Mouse (Mus musculus) forebrain, embryonic 15.5 days (tissue): ENCODE measurements around the gene Zbtb48. TPM values are rescaled to one million over a fixed set of nuclear protein-coding genes. Genes with fewer than 3 reads are reported as not detected.

Source experiments
- ATAC-seq: fragments of 200-750 bp; cut with Nextera tagmentation; replicated peaks from 2 replicates; pipeline ENCODE4 v1.8.0; 2017; ENCODE audit warnings: mild to moderate bottlenecking, moderate TSS enrichment, moderate library complexity
- H3K27ac ChIP-seq: fragments of 300-500 bp; sonication (generic); replicated peaks from 2 replicates; pipeline ENCODE4 v1.5.1; 2015; ENCODE audit warnings: mild to moderate bottlenecking, inconsistent platforms
- H3K27me3 ChIP-seq: fragments of 300-500 bp; sonication (generic); 2 replicates; pipeline ENCODE4 v1.6.1; 2015; ENCODE audit warnings: inconsistent platforms
- H3K36me3 ChIP-seq: fragments of 300-500 bp; sonication (generic); 2 replicates; pipeline ENCODE4 v1.6.1; 2015; ENCODE audit warnings: mild to moderate bottlenecking, inconsistent platforms
- H3K4me1 ChIP-seq: fragments of 300-500 bp; sonication (generic); 2 replicates; pipeline ENCODE4 v1.6.1; 2015; ENCODE audit warnings: inconsistent platforms
- H3K4me2 ChIP-seq: fragments of 300-500 bp; sonication (generic); replicated peaks from 2 replicates; pipeline ENCODE4 v1.6.1; 2015; ENCODE audit warnings: mild to moderate bottlenecking, inconsistent platforms
- H3K4me3 ChIP-seq: fragments of 300-500 bp; sonication (generic); 2 replicates; pipeline ENCODE4 v1.5.1; 2015; ENCODE audit warnings: mild to moderate bottlenecking, inconsistent platforms
- H3K9ac ChIP-seq: fragments of 300-500 bp; sonication (generic); replicated peaks from 2 replicates; pipeline ENCODE4 v1.6.1; 2015; ENCODE audit warnings: mild to moderate bottlenecking, inconsistent platforms
- H3K9me3 ChIP-seq: fragments of 300-500 bp; sonication (generic); 2 replicates; pipeline ENCODE4 v1.6.1; 2016; ENCODE audit warnings: inconsistent platforms
- WGBS: fragments of 180-500 bp; shearing (Covaris S2); methylation state at CpG from one replicate; pipeline ENCODE4 v1.1.7; 2015; ENCODE audit warnings: mixed read lengths; 5-methylcytosine and 5-hydroxymethylcytosine counted together
- polyA plus RNA-seq: library from polyadenylated mRNA; unstranded; fragments of >200 nt; fragmentation: Nextera tagmentation; extraction: Ambion mirVana; gene quantifications from 2 replicates; pipeline ENCODE4 v1.2.1, GENCODE M21; 2015

The Zbtb48 gene
- 18.0 and 21.5 TPM in 2 replicates for polyA plus RNA-seq

- Histone ChIP-seq H3K27ac (peak within 1 kb of the TSS; percentile 68), H3K27me3 (no peaks in the 10 kb centered on the region), H3K4me2 (peak within 1 kb of the TSS; percentile 98), H3K36me3 (peaks cover 10% of the 10 kb centered on the region; the same call in 1 of the 2 replicates), H3K4me1 (peaks cover 52% of the 10 kb centered on the region), H3K4me3 (peak within 1 kb of the TSS; percentile 91), H3K9me3 (no peaks in the 10 kb centered on the region), H3K9ac (peak within 1 kb of the TSS; percentile 81)
- ATAC-seq = peak; percentile 99
- under 1% methylated on average over 35 of the region's 35 CpGs for WGBS
Measured at GRCm38 (mm10) chr4:152027524-152027923, at the start of gene Zbtb48. Gene Zbtb48, minus strand, starts transcription at chr4:152027671.

DNA sequence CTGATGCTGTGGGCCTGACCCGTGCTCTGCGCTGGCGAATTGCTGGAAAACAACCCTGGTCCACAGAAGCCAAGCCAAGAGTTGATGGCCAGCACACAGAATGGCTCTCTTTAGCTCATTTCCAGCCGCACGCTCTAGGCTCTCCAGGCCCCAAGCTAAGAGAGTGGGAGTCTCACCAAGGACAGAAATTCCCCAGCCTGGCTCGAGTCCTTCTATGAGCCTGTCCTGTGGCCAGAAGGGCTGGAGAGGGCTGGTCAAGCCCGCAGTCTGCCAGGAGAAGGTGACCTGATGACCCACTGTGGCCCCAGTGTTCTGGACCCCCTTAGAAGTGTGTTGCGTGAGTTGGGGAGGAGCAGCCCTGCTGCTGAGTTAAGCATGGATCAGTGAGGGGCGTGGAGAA, 49.7 kb upstream of the Zbtb48 start:
- no peak overlapping the region for H3K27ac ChIP-seq
- 88% methylated on average over 9 of the region's 9 CpGs for WGBS
- H3K9me3 ChIP-seq = no peaks in the 10 kb centered on the region
- no peak overlapping the region for H3K4me2 ChIP-seq
- H3K27me3 ChIP-seq = no peaks in the 10 kb centered on the region
- H3K4me3 ChIP-seq = no peak overlapping the region
- H3K9ac ChIP-seq = no peak overlapping the region
- ATAC-seq = no peak
- H3K36me3 ChIP-seq = no peaks in the 10 kb centered on the region
- peaks cover 7% of the 10 kb centered on the region; the same call in 1 of the 2 replicates for H3K4me1 ChIP-seq

DNA sequence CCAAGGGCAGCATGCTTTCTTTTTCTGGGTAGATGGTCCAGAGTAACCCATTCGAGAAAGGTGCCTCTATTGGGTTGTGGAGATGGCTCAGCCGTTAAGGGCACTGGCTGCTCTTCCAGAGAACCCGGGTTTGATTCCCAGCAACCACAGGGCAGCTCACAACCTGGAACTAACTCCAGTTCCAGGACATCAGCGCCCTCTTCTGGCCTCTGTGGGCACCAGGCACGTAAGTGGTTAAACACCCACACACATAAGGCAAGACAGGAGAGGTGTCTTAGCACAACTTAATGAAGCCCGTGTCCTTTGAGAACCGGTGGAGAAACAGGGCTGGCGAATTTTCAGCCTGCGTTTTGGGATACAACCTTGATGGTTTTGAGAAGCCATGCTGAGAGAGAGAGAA, 47.1 kb upstream of the Zbtb48 start:
- no peak for ATAC-seq
- Histone ChIP-seq H3K4me1 (peaks cover 7% of the 10 kb centered on the region; the same call in 1 of the 2 replicates), H3K36me3 (no peaks in the 10 kb centered on the region), H3K4me3 (no peak overlapping the region), H3K9me3 (no peaks in the 10 kb centered on the region), H3K4me2 (no peak overlapping the region), H3K27me3 (no peaks in the 10 kb centered on the region), H3K9ac (no peak overlapping the region), H3K27ac (no peak overlapping the region)
- WGBS = 79% methylated on average over 9 of the region's 9 CpGs

DNA sequence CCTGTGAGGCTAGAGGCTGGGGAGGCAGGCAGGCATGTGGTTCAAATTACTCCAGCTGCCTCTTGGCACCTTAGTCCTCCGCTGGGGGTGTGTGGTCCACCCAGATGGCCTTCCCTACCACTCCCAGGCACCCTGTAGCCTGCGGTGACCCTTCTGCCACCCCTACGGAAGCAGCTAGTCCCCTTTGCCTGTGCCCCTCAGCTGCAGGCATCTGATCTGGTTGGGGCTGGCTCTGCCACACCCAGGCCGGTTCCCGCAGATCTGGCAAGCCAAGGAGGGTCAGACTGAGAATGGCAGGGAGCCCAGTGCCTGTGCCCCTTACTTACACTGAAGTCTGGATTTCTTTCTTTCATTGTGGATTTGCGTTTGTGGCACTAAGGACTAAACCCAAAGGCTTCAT, 46.2 kb upstream of the Zbtb48 start:
- WGBS = 80% methylated on average over 6 of the region's 6 CpGs
- ATAC-seq = no peak
- peaks cover 7% of the 10 kb centered on the region; the same call in 1 of the 2 replicates for H3K4me1 ChIP-seq

GRCm38 (mm10) chr4:152072655-152073054, 45.2 kb upstream of the Zbtb48 start:
- H3K4me3 ChIP-seq = no peak overlapping the region

More for the DNA sequence above, 46.2 kb upstream of the Zbtb48 start:
- H3K4me2 ChIP-seq = no peak overlapping the region
- H3K27ac ChIP-seq = no peak overlapping the region
- no peaks in the 10 kb centered on the region for H3K27me3 ChIP-seq
- no peak overlapping the region for H3K9ac ChIP-seq
- H3K9me3 ChIP-seq = no peaks in the 10 kb centered on the region
- no peak overlapping the region for H3K4me3 ChIP-seq
- H3K36me3 ChIP-seq = no peaks in the 10 kb centered on the region

DNA sequence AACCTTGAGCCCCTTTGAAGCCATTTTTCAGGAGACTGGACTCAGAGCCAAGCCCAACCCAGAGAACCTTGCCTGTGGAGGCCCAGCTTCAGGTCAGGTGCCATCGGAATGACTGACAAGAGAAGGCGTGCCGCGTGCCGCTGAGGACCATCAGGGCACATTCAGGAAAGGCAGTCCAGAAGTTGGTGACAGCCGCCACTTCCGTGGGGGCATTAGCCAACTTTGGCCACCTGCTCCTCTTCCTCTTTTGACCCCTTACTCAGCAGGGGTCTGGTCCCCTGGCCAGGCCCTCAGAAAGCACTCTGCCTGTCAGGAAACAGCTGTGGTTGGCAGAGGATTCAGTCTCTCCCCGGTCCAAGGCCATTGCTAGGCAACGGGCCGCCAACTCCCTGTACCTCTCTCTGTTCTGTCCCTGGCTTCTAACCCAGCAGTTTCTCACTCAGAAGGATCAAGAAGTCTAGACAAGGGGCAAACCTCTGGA, 44.7 kb upstream of the Zbtb48 start, which contains the start of gene Plekhg5:
Gene Plekhg5 (plus strand): TSS at position 378 of the 481 bp plus-strand sequence.
- Histone ChIP-seq H3K9ac (no peak within 1 kb of the TSS), H3K4me3 (no peak within 1 kb of the TSS)

More at GRCm38 (mm10) chr4:152072655-152073054, 45.2 kb upstream of the Zbtb48 start:
- Histone ChIP-seq H3K27me3 (no peaks in the 10 kb centered on the region), H3K4me1 (peaks cover 7% of the 10 kb centered on the region; the same call in 1 of the 2 replicates), H3K9ac (no peak overlapping the region), H3K36me3 (no peaks in the 10 kb centered on the region), H3K27ac (no peak overlapping the region; the same call in 1 of the 2 replicates), H3K4me2 (no peak overlapping the region), H3K9me3 (no peaks in the 10 kb centered on the region)
- 65% methylated on average over 10 of the region's 10 CpGs for WGBS
- no peak for ATAC-seq

GRCm38 (mm10) chr4:152070494-152071396, 43.3 kb upstream of the Zbtb48 start:
- 78% methylated on average over 11 of the region's 11 CpGs for WGBS
- no peak overlapping the region for H3K27ac ChIP-seq
- ATAC-seq = no peak

More for the DNA sequence above, 44.7 kb upstream of the Zbtb48 start, which contains the start of gene Plekhg5:
- H3K4me1 ChIP-seq = peaks cover 7% of the 10 kb centered on the region; the same call in 1 of the 2 replicates
- H3K27ac ChIP-seq = no peak within 1 kb of the TSS; the same call in 1 of the 2 replicates
- H3K9me3 ChIP-seq = no peaks in the 10 kb centered on the region
- WGBS = 65% methylated on average over 10 of the region's 10 CpGs
- ATAC-seq = no peak
- no peak within 1 kb of the TSS for H3K4me2 ChIP-seq
- H3K36me3 ChIP-seq = no peaks in the 10 kb centered on the region
- H3K27me3 ChIP-seq = no peaks in the 10 kb centered on the region

DNA sequence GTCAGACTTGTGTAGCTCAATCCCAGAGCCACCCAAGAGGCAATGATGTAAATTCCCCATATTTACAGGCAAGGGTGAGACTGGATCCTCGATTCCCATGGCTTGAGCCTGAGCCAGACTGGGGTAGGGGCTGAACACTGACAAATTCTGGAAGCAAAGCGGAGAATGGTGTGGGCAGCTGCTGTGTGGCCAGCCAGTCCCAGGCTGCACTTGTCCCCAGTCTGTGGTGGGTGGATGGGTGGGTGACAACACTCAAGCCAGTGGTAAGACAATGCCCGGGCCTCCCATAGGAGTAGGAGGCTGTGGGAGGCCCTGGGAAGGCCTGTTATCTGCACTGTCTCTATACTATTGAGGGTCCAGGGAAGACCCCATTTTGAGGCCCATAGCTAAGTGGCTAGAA, 41.8 kb upstream of the Zbtb48 start:
- Histone ChIP-seq H3K36me3 (no peaks in the 10 kb centered on the region), H3K9me3 (no peaks in the 10 kb centered on the region), H3K27ac (no peak overlapping the region), H3K4me1 (peaks cover 7% of the 10 kb centered on the region; the same call in 1 of the 2 replicates), H3K9ac (no peak overlapping the region), H3K27me3 (no peaks in the 10 kb centered on the region), H3K4me3 (no peak overlapping the region), H3K4me2 (no peak overlapping the region)
- ATAC-seq = no peak
- WGBS = 86% methylated on average over 3 of the region's 3 CpGs

More at GRCm38 (mm10) chr4:152070494-152071396, 43.3 kb upstream of the Zbtb48 start:
- Histone ChIP-seq H3K9me3 (no peaks in the 10 kb centered on the region), H3K9ac (no peak overlapping the region), H3K4me2 (no peak overlapping the region), H3K4me3 (no peak overlapping the region), H3K36me3 (no peaks in the 10 kb centered on the region), H3K27me3 (no peaks in the 10 kb centered on the region), H3K4me1 (peaks cover 7% of the 10 kb centered on the region; the same call in 1 of the 2 replicates)

DNA sequence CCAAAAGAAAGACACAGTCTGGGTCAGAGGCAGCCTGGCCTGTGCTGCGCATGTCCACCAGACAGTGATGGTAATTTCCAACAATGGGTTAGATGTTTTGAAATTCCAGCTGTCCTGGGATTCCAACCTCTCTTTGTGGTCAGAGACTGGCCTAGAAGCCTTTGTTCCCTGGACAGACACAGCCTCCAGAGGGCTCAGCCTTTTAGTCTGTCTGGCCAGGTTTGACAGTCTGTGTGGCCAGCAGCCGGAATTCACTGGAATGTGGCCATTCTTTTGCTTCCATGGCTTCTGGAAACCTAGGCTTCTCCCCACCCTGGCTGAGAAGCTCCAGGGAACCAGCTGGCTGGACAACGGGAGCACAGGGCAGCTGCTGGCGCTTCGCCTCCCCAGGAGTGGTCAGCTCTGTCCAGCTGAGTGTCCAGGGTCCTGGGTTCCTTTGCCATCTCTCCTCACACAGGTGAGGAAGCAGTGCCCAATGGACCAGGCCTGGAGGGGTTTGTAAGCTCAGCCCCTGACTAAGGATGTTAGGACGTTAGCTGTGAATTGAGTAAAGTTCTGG, 40.8 kb upstream of the Zbtb48 start:
- Histone ChIP-seq H3K4me3 (no peak overlapping the region), H3K27me3 (no peaks in the 10 kb centered on the region), H3K4me2 (no peak overlapping the region), H3K9ac (no peak overlapping the region), H3K9me3 (no peaks in the 10 kb centered on the region), H3K4me1 (peaks cover 7% of the 10 kb centered on the region; the same call in 1 of the 2 replicates), H3K36me3 (no peaks in the 10 kb centered on the region), H3K27ac (no peak overlapping the region)
- ATAC-seq = no peak
- WGBS = 81% methylated on average over 6 of the region's 6 CpGs

- ATAC-seq = no peak
Measured at GRCm38 (mm10) chr4:152067280-152067679, 39.8 kb upstream of the Zbtb48 start.

GRCm38 (mm10) chr4:152062390-152063110, 35.1 kb upstream of the Zbtb48 start:
- no peak overlapping the region for H3K9ac ChIP-seq
- 75% methylated on average over 9 of the region's 9 CpGs for WGBS
- no peak for ATAC-seq

More at GRCm38 (mm10) chr4:152067280-152067679, 39.8 kb upstream of the Zbtb48 start:
- Histone ChIP-seq H3K4me3 (no peak overlapping the region), H3K9me3 (no peaks in the 10 kb centered on the region), H3K27ac (no peak overlapping the region), H3K36me3 (no peaks in the 10 kb centered on the region), H3K27me3 (no peaks in the 10 kb centered on the region), H3K4me2 (no peak overlapping the region), H3K4me1 (peaks cover 1% of the 10 kb centered on the region; the same call in 1 of the 2 replicates), H3K9ac (no peak overlapping the region)

More at GRCm38 (mm10) chr4:152062390-152063110, 35.1 kb upstream of the Zbtb48 start:
- no peaks in the 10 kb centered on the region for H3K4me1 ChIP-seq
- no peak overlapping the region for H3K27ac ChIP-seq
- peaks cover 31% of the 10 kb centered on the region for H3K36me3 ChIP-seq
- H3K9me3 ChIP-seq = no peaks in the 10 kb centered on the region
- H3K4me2 ChIP-seq = no peak overlapping the region
- H3K27me3 ChIP-seq = no peaks in the 10 kb centered on the region
- H3K4me3 ChIP-seq = no peak overlapping the region
